Mouse (Mus musculus): ENCODE results near the gene Vps33b.
A peak's percentile ranks its signal among the peaks of the same experiment; 100 is the strongest.
"Not testable (repeated sequence)": the region's sequence is repeated elsewhere in the genome, so short reads cannot be mapped to it uniquely, and the experiment has no call there.

Vps33b gene

GRCm38 (mm10) chr7:80319846-80320496 is 50.5 kb downstream of the Vps33b start:
- DNase-seq (ENCODE audit: low spot score), result no peak

DNA sequence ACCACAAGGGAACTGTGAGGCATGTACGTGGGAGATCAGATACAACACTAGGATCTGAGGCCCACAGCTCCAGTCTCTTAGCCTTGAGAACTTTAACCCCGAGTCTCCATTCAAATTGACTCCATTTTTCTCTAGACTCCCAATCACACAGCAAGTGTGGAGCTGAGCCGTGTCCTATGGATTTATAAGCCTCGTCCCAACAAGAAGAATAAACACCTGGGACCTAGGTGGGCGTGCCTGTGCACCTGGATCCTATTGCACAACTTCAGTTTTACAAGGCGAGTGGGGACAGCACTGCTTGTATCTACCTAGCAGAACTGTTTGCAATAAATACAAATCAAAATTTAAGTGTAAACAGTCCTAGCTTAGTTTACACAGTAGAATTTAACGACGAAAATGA is 53.9 kb downstream of the Vps33b start:
- no peak for DNase-seq (ENCODE audit: low spot score)

- peak; percentile 99 for DNase-seq (ENCODE audit: low spot score)
Observed at GRCm38 (mm10) chr7:80324043-80324815, 54.8 kb downstream of the Vps33b start, which contains the start of gene Rccd1. TSS of gene Rccd1 (minus strand) at chr7:80324454.

DNA sequence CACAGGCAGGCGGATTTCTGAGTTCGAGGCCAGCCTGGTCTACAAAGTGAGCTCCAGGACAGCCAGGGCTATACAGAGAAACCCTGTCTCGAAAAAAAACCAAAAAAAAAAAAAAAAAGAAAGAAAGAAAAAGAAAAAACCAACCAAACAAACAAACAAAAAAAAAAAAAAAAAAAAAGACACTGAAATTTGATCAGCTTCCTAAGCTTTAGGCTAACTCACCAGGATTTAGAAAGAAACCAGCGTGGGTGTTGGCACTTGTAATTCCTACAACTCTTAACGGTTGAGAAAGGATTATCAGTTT is 55.3 kb downstream of the Vps33b start:
- not testable (repeated sequence) for DNase-seq (ENCODE audit: low spot score)

GRCm38 (mm10) chr7:80325292-80325868 is 55.9 kb downstream of the Vps33b start:
- no peak for DNase-seq (ENCODE audit: low spot score)

GRCm38 (mm10) chr7:80326076-80326475 is 56.6 kb downstream of the Vps33b start:
- DNase-seq (ENCODE audit: low spot score), result no peak

- no peak for DNase-seq (ENCODE audit: low spot score)
Observed at GRCm38 (mm10) chr7:80330278-80330677, 60.8 kb downstream of the Vps33b start.

- DNase-seq (ENCODE audit: low spot score), result no peak
Observed at GRCm38 (mm10) chr7:80331433-80331832, 62.0 kb downstream of the Vps33b start.

GRCm38 (mm10) chr7:80334848-80335247 is 65.4 kb downstream of the Vps33b start:
- DNase-seq (ENCODE audit: low spot score), result no peak

DNA sequence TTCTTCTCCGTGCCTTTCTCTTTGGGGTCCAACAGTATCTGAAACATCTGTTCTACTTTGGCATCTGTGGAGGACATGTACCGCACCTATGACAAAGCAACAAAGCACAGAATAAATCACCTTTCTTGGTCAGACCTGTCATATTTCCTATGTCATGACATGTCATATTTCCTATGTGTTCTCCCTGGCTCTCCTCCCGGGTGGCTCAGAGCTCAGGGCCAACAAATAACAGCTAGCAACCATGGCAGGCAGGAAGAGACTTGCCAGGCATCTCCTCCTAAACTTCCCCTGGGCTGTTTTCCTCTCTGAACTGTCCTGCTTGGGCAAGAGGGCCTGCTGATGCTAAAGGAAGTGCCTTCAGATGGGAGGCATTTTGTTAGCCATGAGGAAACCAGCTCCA is 67.5 kb downstream of the Vps33b start:
- no peak for DNase-seq (ENCODE audit: low spot score)

DNA sequence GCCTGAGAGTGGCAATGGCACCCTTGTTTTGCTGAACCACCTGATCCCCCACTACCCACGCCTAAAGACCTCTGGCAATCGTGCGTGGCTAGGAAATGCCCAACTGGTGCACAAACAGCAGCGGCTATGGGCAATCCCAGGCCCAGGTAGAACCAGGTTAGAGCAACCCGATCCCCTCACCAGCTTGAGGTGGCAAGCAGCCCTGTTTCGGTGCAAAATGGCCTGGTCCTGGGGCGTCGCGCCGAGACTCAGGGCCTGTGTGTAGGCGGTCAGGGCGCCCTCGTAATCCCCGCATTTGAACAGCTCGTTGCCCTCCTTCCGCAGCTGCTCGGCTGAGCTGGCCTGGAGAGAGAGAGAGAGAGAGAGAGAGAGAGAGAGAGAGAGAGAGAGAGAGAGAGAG is 69.9 kb downstream of the Vps33b start:
- peak; percentile 44 for DNase-seq (ENCODE audit: low spot score)

DNA sequence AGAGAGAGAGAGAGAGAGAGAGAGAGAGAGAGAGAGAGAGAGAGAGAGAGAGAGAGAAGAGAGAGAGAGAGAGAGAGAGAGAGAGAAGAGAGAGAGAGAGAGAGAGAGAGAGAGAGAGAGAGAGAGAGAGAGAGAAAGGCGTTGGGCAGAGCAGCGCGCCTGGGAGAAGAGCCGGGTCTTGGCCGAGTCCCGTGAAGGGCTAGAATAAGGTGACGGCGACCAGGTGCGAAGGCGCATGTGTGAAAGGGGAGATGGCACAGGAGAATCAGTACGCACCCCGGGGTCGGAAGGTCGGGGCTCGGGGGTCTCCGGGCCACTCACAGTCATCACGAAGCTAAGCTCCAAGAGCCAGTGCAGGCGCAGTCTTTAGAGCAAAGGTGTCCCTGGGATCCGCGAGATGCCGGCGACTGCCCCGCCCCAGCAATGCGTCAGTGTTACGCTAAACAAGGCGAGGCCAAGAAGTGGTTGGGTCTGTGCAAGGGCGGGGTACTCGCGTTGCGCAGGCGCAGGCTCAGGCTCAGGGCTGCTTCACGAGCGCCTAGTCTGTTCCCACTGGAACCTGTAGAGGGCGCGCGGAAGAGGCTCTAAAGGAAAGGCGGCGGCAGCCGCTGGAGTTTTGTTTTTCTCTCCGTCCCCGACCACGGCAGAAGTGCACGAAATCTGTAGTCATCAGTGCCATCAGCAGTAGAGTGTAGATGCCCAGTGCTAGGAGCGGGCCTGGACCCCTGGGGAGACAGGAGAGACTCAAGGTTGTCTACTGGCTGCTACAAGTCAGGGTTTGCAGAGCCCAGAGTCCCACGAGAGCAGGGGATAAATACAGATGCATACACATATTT is 70.6 kb downstream of the Vps33b start:
- DNase-seq (ENCODE audit: low spot score), result peak; percentile 98

GRCm38 (mm10) chr7:80340793-80341192 is 71.3 kb downstream of the Vps33b start, which contains the start of gene Unc45a:
TSS of gene Unc45a (minus strand) at chr7:80341005.
- peak; percentile 81 for DNase-seq (ENCODE audit: low spot score)
